Mouse (Mus musculus) adrenal gland, postnatal 36 days (tissue): ENCODE measurements around the gene Nat9. TPM values are rescaled to one million over a fixed set of nuclear protein-coding genes. Genes with fewer than 3 reads are reported as not detected.

Experiments
- DNase-seq, 2 experiments: peaks; one replicate each; pipeline ENCODE4 v3.0.0; 2021; ENCODE audit warnings: mixed read lengths in 1 of 2
- total RNA-seq, 2 experiments: library from RNA; stranded (reverse); gene quantifications; 2 replicates each; pipeline ENCODE4 v1.2.3; 2021

Gene Nat9
- total RNA-seq, 2 experiments from 2014 or later, result 26.7 to 29.4 TPM

GRCm38 (mm10) chr11:115217439-115218410 lies 30.1 kb upstream of the Nat9 start:
- DNase-seq, result no peak

- DNase-seq, result no peak
Measured at GRCm38 (mm10) chr11:115215123-115215522, 27.5 kb upstream of the Nat9 start.

DNA sequence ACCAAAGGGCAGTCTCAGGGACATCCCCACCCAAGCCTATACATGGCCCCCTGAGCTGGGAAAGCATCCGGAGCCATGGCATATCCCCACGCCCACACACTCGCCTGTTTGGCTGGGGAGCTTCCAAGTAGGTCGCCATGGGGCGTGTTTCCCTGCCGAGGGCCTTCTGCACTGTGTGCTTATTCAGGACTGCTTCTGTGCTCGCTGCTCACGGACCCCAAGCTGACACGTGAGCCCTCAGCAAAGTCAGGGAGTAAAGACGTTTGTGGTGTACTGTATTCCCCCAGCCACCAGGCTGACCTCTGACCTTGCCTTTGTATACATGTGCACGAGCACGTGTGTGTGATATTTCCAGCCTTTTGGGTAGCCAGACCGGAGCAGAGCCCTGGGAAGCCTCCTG lies 24.5 kb upstream of the Nat9 start:
- DNase-seq, result no peak

- DNase-seq, result no peak
Measured at GRCm38 (mm10) chr11:115209958-115210357, 22.3 kb upstream of the Nat9 start.

- no peak for DNase-seq
Measured at GRCm38 (mm10) chr11:115208776-115209732, 21.4 kb upstream of the Nat9 start.

GRCm38 (mm10) chr11:115208126-115208525 lies 20.5 kb upstream of the Nat9 start:
- DNase-seq, result no peak

GRCm38 (mm10) chr11:115202756-115203155 lies 15.1 kb upstream of the Nat9 start:
- no peak for DNase-seq

- peak; percentile 83 to 89 for DNase-seq
Measured at GRCm38 (mm10) chr11:115202316-115202715, 14.7 kb upstream of the Nat9 start.

GRCm38 (mm10) chr11:115200520-115200919 lies 12.9 kb upstream of the Nat9 start:
- DNase-seq, result no peak

DNA sequence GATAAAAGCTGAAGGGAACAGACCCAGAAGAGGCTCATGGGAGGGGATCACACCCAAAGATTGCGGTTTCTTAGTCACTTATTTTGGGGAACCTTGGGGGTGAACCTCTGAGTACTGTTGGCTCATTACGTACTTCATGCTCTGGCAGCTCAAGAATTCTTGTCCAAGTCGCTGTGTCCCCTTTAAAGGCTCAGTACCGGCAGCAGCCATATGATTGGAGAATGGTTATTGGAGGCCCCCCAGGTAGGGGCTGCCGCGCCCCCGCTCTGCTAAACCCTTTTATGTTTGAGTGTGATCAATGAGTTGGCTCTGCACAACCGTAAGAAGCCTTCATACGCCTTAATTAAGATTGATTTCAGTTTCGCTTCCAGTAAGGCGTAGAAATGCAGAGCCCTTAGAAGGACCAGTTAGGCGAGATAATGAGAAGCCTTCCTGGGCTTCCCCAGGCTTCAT lies 11.3 kb upstream of the Nat9 start:
- no peak for DNase-seq

DNA sequence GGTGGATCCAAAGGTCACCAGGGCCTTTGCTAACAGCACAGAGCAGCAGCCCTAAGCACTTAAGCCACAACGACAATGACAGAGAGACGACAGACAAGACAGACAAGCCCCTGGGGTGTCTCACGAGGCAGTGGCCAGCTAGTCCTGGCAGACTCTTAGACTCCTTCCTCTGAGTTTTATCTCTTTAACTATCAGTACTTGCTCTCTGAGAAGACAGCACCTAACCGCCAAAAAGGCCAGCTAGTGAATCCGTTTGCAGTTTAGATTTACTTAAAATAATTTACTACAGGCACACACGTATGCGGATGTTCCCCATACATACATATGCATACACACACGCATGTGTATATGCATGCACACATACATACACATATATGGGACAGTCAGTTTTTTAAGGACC lies 9.9 kb upstream of the Nat9 start:
- DNase-seq, result no peak

DNA sequence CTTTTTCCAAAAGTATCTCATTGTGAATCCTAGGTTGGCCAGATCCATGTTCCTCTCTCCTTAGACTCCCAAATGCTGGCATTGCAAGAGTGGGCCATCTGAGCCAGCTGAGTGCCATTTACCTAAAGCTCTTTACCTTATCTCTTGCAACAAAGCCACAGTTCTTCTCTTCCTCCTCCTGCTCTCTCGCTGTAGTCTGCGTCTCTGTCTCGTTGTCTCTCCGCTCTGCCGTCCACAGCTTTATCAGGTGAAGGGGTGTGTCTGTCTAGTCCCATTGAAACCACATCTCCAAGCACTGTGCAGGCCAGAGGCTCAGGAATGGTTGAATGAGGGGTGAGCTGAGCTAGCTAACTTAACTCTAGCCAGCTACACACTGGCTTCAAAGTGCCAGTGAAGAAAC lies 8.3 kb upstream of the Nat9 start:
- DNase-seq, result no peak

GRCm38 (mm10) chr11:115194693-115195092 lies 7.0 kb upstream of the Nat9 start:
- DNase-seq, result no peak

DNA sequence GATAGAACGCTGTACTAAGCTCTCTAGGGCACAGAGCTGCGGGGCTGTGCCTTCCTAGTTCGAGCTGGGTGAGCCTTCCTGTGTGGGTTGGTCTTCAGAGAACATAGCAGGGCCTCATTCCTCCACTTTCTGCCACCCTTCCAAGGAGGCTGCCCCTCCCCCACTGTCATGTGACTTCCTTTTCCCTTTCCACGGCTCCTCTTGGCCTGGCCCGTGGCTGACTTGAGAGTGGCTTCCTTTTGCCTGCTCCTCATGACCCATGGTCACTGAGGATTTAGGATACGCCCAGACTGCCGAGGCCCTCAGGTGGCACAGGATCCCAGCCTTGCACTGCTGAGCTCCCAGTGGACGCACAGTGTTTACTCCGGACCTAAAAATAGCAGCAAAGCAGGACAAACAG lies 4.5 kb upstream of the Nat9 start:
- peak; percentile 64 to 78 for DNase-seq

DNA sequence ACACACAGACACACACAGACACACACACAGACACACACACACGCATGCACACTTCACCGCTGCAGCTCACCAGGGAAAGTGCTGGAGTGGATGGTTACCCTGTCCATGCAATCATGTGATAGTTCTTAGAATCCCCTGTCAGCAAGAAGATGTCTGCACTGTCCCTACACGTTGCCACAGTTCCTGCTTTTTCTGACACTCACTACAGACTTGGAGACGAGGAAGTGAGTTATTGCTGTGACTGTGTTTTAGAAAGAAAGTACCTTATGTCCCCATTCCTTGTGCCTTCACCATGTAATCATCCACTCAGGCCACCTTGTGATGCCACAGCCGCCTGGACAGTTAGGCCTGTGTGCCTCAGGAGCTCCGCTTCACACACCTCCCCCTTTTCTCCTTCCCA lies 1.6 kb upstream of the Nat9 start:
- no peak for DNase-seq

DNA sequence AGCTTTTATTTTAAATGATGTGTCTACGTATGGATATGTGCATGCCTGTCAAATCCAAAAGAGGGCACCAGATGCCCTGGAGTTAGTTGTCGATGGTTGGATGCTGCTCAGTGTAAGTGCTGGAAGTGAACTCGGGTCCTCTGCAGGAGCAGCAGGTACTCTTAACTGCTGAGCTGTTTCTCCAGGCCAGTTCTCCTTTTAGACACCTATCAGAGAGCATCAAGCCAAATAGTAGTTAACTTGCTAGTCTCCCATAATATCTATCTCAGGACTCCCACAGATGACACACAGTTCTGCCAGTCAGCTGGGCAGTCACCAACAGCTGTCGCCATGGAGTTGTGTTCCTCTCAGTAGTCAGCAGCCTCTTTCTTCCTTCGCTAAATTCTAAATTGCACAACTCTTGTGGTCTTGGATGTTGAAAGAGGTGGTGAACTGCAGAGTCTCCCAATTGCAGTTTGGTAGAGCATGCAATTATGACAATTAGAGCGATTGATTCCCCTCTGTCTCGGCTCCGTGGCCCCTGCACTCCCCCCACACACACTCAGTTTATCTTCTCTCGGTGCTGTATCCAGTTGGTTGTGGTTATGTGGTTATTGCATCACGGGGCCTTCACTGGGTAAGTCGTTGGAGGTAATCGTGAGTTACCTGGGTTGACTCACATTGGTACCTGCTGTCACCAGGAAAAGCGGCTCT lies 1.0 kb upstream of the Nat9 start:
- DNase-seq, result no peak

- peak; percentile 100 for DNase-seq
Measured at GRCm38 (mm10) chr11:115187224-115187639, 427 bp downstream of the Nat9 start, which contains the start of gene Tmem104. TSS of gene Tmem104 (plus strand) at chr11:115187487.

DNA sequence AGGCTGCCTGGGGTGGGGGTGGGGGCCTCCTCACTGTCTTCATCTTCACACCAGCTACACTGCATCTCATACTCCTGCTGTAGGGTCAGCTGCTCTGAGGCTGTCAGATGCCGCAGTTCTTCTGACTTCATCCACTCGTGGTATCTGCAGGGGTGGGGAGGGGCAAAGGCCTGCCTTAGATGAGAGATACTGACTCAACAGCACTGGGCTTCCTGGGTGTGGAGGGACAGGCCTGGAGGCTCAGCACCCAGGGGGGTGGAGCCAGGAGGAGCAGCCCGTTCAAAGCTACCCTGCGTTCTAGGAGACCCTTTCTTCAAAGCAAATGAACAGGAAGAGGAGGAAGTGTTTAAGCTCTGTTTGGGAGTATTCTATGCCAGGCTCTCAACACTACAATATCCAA lies 2.7 kb downstream of the Nat9 start:
- DNase-seq, result no peak

DNA sequence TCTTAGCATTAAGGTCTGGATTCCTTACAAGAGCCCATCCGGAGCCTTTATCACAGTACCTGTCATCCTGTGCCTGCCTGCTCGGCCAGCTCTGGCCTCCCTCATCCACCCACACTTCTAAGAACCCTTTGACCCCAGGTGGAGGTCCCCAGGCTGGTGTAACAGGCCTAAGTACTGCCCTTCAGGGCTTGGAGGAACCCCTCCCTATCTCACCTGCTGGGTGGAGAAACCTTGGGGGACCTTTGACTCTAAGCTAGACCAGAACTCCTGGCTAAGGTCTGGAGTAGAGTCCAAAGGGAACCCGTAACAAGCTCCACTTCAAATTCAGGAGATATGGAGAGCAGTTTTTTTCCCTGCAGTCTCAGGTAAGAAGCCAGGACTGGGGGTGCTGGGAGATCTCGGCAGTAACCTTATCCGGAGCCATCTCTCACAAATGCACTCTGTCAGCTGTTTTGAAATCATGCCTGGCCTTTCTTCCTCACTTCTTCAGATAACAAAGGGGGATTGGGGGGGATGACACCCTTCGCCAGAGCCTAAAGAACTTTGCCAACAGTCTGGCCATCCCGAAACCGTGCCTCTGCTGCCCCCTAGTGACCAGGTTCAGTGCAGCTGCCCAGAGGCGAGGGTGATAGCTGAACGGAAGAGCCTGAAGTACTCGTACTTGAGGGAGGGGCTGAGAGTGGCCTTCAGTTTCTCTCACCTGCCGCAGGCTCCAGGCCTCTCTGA lies 5.6 kb downstream of the Nat9 start:
- peak; percentile 87 to 91 for DNase-seq

- peak in 1 of 2 experiments; percentile 58 for DNase-seq
Measured at GRCm38 (mm10) chr11:115179881-115180280, 7.8 kb downstream of the Nat9 start.

GRCm38 (mm10) chr11:115179191-115179590 lies 8.5 kb downstream of the Nat9 start:
- DNase-seq, result no peak
